Mouse (Mus musculus): ENCODE measurements around the gene Mgat3. TPM values are rescaled to one million over a fixed set of nuclear protein-coding genes. Genes with fewer than 3 reads are reported as not detected.

The Mgat3 gene
- polyA plus RNA-seq, 1 experiment from 2014 or later, result 8.8 TPM

DNA sequence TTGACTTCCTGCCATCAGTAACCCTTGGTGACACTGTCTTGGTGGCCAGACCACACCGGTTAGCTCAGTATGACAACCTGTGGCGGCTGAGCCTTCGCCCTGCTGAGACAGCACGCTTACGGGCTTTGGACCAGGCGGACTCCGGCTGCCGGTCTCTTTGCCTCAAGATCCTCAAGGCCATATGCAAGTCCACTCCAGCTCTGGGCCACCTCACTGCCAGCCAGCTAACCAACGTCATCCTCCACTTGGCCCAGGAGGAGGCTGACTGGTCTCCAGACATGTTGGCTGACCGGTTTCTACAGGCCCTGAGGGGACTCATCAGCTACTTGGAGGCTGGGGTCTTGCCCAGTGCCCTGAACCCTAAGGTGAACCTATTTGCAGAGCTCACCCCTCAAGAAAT is 76.2 kb downstream of the Mgat3 start:
- WGBS, result 95% methylated on average over 10 of the region's 10 CpGs
- DNase-seq (ENCODE audit: low spot score) (no peak), ATAC-seq (replicated peaks; ENCODE audit: low FRiP score) (no peak)
- no peaks in the 10 kb centered on the region for H3K27me3 ChIP-seq (ENCODE audit: control insufficient read depth, insufficient read depth, low read length)
- no peak overlapping the region for H3K4me2 ChIP-seq (ENCODE audit: low read depth, low read length, severe bottlenecking)
- no peak overlapping the region for H3K27ac ChIP-seq (ENCODE audit: low read depth, low read length)
- no peaks in the 10 kb centered on the region for H3K9me3 ChIP-seq (ENCODE audit: control insufficient read depth, low read length)
- peaks cover 9% of the 10 kb centered on the region for H3K36me3 ChIP-seq (ENCODE audit: control insufficient read depth, insufficient read depth, low read length)
- H3K4me1 ChIP-seq (replicated peaks; ENCODE audit: control insufficient read depth, insufficient read depth, low read length), result peaks cover 5% of the 10 kb centered on the region; the same call in 1 of the 2 replicates
- no peak overlapping the region for H3K9ac ChIP-seq (ENCODE audit: low read length)
- no peak overlapping the region for H3K4me3 ChIP-seq (ENCODE audit: low read depth, low read length)

DNA sequence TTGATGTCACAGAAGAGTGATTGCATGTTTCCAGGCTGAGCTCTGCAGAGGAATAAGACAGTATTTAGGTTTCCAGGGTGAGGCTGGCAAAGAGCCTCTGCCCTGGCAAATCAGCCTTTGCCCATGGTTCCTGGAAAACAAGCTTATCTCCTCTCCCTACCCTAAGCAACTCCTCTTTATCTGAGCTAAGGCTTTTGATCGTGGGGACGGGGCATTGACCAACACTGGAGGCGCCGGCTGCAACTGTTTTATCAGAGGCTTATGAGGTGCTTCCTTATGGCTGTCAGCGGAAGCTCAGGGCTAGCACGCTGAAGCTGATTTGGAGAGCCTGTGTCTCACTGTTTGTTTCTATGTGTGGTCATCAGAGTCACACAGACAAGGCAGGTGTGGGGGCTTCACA is 77.1 kb downstream of the Mgat3 start:
- Histone ChIP-seq H3K27me3 (ENCODE audit: control insufficient read depth, insufficient read depth, low read length) (no peaks in the 10 kb centered on the region), H3K36me3 (ENCODE audit: control insufficient read depth, insufficient read depth, low read length) (peaks cover 9% of the 10 kb centered on the region), H3K4me2 (ENCODE audit: low read depth, low read length, severe bottlenecking) (no peak overlapping the region), H3K9ac (ENCODE audit: low read length) (no peak overlapping the region), H3K4me3 (ENCODE audit: low read depth, low read length) (no peak overlapping the region), H3K4me1 (replicated peaks; ENCODE audit: control insufficient read depth, insufficient read depth, low read length) (peaks cover 5% of the 10 kb centered on the region; the same call in 1 of the 2 replicates), H3K9me3 (ENCODE audit: control insufficient read depth, low read length) (no peaks in the 10 kb centered on the region), H3K27ac (ENCODE audit: low read depth, low read length) (no peak overlapping the region)
- DNase-seq (ENCODE audit: low spot score) (no peak), ATAC-seq (replicated peaks; ENCODE audit: low FRiP score) (no peak)
- 94% methylated on average over 6 of the region's 6 CpGs for WGBS

GRCm38 (mm10) chr15:80253530-80253929 is 80.0 kb downstream of the Mgat3 start:
- H3K4me3 ChIP-seq (ENCODE audit: low read depth, low read length), result no peak overlapping the region
- ATAC-seq (replicated peaks; ENCODE audit: low FRiP score) (no peak), DNase-seq (ENCODE audit: low spot score) (no peak)
- H3K9ac ChIP-seq (ENCODE audit: low read length), result no peak overlapping the region
- no peak overlapping the region for H3K4me2 ChIP-seq (ENCODE audit: low read depth, low read length, severe bottlenecking)
- H3K27me3 ChIP-seq (ENCODE audit: control insufficient read depth, insufficient read depth, low read length), result no peaks in the 10 kb centered on the region
- H3K27ac ChIP-seq (ENCODE audit: low read depth, low read length), result no peak overlapping the region
- H3K9me3 ChIP-seq (ENCODE audit: control insufficient read depth, low read length), result no peaks in the 10 kb centered on the region
- peaks cover 17% of the 10 kb centered on the region for H3K36me3 ChIP-seq (ENCODE audit: control insufficient read depth, insufficient read depth, low read length)
- H3K4me1 ChIP-seq (replicated peaks; ENCODE audit: control insufficient read depth, insufficient read depth, low read length), result peaks cover 11% of the 10 kb centered on the region
- WGBS, result 36% methylated on average over 2 of the region's 2 CpGs

DNA sequence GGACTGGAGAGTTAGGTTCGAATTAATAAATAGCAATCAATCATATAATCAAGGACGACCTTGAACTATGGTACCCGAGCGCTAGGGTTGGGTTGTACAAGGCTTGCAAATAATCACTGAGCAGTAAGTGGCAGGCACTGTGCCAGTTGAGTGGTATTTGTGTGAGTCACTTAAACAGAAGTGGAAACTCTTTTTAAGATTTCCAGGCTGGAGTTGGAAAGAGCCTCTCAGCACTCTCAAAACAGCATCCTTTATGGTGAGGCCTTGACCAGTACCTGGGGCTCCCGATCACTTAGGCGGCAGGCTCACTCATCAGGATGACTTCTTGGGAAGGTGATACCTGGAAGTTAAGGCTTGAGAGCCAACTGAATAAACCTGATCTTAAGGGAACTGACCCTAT is 80.7 kb downstream of the Mgat3 start:
- WGBS, result 51% methylated on average over 6 of the region's 6 CpGs
- Histone ChIP-seq H3K27me3 (ENCODE audit: control insufficient read depth, insufficient read depth, low read length) (no peaks in the 10 kb centered on the region), H3K9me3 (ENCODE audit: control insufficient read depth, low read length) (no peaks in the 10 kb centered on the region), H3K27ac (ENCODE audit: low read depth, low read length) (peak overlapping the region; percentile 84), H3K4me3 (ENCODE audit: low read depth, low read length) (peak overlapping the region; percentile 99), H3K4me1 (replicated peaks; ENCODE audit: control insufficient read depth, insufficient read depth, low read length) (peaks cover 11% of the 10 kb centered on the region), H3K9ac (ENCODE audit: low read length) (peak overlapping the region; percentile 69), H3K36me3 (ENCODE audit: control insufficient read depth, insufficient read depth, low read length) (peaks cover 17% of the 10 kb centered on the region), H3K4me2 (ENCODE audit: low read depth, low read length, severe bottlenecking) (peak overlapping the region; percentile 71)
- ATAC-seq (replicated peaks; ENCODE audit: low FRiP score) (no peak), DNase-seq (ENCODE audit: low spot score) (no peak)

GRCm38 (mm10) chr15:80254847-80255645 is 81.5 kb downstream of the Mgat3 start, which contains the start of gene Atf4:
TSS of gene Atf4 (plus strand) at chr15:80255184.
- H3K4me1 ChIP-seq (replicated peaks; ENCODE audit: control insufficient read depth, insufficient read depth, low read length), result peaks cover 14% of the 10 kb centered on the region
- under 1% methylated on average over 58 of the region's 62 CpGs for WGBS
- peaks cover 13% of the 10 kb centered on the region; the same call in 1 of the 2 replicates for H3K36me3 ChIP-seq (ENCODE audit: control insufficient read depth, insufficient read depth, low read length)
- H3K27ac ChIP-seq (ENCODE audit: low read depth, low read length), result peak within 1 kb of the TSS; percentile 93
- ATAC-seq (replicated peaks; ENCODE audit: low FRiP score) (peak; percentile 96), DNase-seq (ENCODE audit: low spot score) (peak; percentile 98)
- H3K9me3 ChIP-seq (ENCODE audit: control insufficient read depth, low read length), result no peaks in the 10 kb centered on the region
- peak within 1 kb of the TSS; percentile 99 for H3K9ac ChIP-seq (ENCODE audit: low read length)
- H3K4me2 ChIP-seq (ENCODE audit: low read depth, low read length, severe bottlenecking), result peak within 1 kb of the TSS; percentile 97
- peak within 1 kb of the TSS; percentile 99 for H3K4me3 ChIP-seq (ENCODE audit: low read depth, low read length)
- no peaks in the 10 kb centered on the region for H3K27me3 ChIP-seq (ENCODE audit: control insufficient read depth, insufficient read depth, low read length)

DNA sequence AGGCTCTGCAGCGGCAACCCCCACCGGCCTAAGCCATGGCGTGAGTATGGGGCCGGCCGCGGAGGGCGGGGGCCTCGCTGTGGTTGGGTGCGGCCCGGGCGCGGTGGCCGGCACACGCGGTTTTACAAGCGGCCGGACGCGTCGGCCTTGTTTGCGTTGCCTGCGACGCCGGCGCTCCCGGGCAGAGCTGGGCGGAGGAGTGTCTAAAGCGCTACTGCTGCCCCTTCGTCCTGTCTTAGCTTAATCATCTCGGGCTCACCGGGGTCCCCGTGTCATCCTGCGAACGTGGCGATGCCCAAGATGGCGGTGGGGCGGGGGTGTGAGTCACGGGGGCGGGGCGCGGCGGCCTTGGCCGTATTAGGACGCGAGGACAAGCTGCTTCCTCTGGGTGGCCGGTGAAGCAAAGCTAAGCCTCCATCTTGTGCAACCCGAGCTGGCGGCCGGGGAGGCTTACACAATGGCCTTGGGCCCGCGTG is 82.2 kb downstream of the Mgat3 start:
- WGBS, result under 1% methylated on average over 41 of the region's 51 CpGs
- peaks cover 14% of the 10 kb centered on the region for H3K4me1 ChIP-seq (replicated peaks; ENCODE audit: control insufficient read depth, insufficient read depth, low read length)

GRCm38 (mm10) chr15:80256242-80256641 is 82.7 kb downstream of the Mgat3 start:
- H3K27ac ChIP-seq (ENCODE audit: low read depth, low read length), result peak overlapping the region; percentile 93
- peaks cover 13% of the 10 kb centered on the region; the same call in 1 of the 2 replicates for H3K36me3 ChIP-seq (ENCODE audit: control insufficient read depth, insufficient read depth, low read length)
- peaks cover 14% of the 10 kb centered on the region for H3K4me1 ChIP-seq (replicated peaks; ENCODE audit: control insufficient read depth, insufficient read depth, low read length)
- 12% methylated on average over 16 of the region's 16 CpGs for WGBS
- ATAC-seq (replicated peaks; ENCODE audit: low FRiP score) (no peak), DNase-seq (ENCODE audit: low spot score) (no peak)
- H3K9ac ChIP-seq (ENCODE audit: low read length), result peak overlapping the region; percentile 99
- H3K27me3 ChIP-seq (ENCODE audit: control insufficient read depth, insufficient read depth, low read length), result no peaks in the 10 kb centered on the region
- H3K9me3 ChIP-seq (ENCODE audit: control insufficient read depth, low read length), result no peaks in the 10 kb centered on the region
- peak overlapping the region; percentile 97 for H3K4me2 ChIP-seq (ENCODE audit: low read depth, low read length, severe bottlenecking)
- peak overlapping the region; percentile 99 for H3K4me3 ChIP-seq (ENCODE audit: low read depth, low read length)

More for the DNA sequence above, 82.2 kb downstream of the Mgat3 start:
- Histone ChIP-seq H3K27me3 (ENCODE audit: control insufficient read depth, insufficient read depth, low read length) (no peaks in the 10 kb centered on the region), H3K36me3 (ENCODE audit: control insufficient read depth, insufficient read depth, low read length) (peaks cover 13% of the 10 kb centered on the region; the same call in 1 of the 2 replicates), H3K4me3 (ENCODE audit: low read depth, low read length) (peak overlapping the region; percentile 99), H3K9me3 (ENCODE audit: control insufficient read depth, low read length) (no peaks in the 10 kb centered on the region), H3K27ac (ENCODE audit: low read depth, low read length) (peak overlapping the region; percentile 93), H3K4me2 (ENCODE audit: low read depth, low read length, severe bottlenecking) (peak overlapping the region; percentile 97), H3K9ac (ENCODE audit: low read length) (peak overlapping the region; percentile 99)
- ATAC-seq (replicated peaks; ENCODE audit: low FRiP score) (peak; percentile 52), DNase-seq (ENCODE audit: low spot score) (peak; percentile 93)

DNA sequence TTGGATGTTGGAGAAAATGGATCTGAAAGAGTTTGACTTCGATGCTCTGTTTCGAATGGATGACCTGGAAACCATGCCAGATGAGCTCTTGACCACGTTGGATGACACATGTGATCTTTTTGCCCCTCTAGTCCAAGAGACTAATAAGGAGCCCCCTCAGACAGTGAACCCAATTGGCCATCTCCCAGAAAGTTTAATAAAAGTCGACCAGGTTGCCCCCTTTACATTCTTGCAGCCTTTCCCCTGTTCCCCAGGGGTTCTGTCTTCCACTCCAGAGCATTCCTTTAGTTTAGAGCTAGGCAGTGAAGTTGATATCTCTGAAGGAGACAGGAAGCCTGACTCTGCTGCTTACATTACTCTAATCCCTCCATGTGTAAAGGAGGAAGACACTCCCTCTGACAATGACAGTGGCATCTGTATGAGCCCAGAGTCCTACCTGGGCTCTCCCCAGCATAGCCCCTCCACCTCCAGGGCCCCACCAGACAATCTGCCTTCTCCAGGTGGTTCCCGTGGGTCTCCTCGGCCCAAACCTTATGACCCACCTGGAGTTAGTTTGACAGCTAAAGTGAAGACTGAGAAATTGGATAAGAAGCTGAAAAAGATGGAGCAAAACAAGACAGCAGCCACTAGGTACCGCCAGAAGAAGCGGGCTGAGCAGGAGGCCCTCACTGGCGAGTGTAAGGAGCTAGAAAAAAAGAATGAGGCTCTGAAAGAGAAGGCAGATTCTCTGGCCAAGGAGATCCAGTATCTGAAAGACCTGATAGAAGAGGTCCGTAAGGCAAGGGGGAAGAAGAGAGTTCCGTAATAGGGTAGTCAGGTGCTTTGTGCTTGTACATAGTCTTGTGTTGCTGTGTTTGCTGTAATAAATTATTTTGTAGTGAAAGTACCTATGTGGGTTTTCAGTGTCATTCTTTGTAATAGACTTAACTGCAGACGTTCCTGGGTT is 83.4 kb downstream of the Mgat3 start:
- WGBS, result 70% methylated on average over 12 of the region's 12 CpGs
- H3K9ac ChIP-seq (ENCODE audit: low read length), result peak overlapping the region; percentile 99
- DNase-seq (ENCODE audit: low spot score), result no peak
- peaks cover 14% of the 10 kb centered on the region for H3K4me1 ChIP-seq (replicated peaks; ENCODE audit: control insufficient read depth, insufficient read depth, low read length)
- H3K4me2 ChIP-seq (ENCODE audit: low read depth, low read length, severe bottlenecking), result peak overlapping the region; percentile 97
- no peaks in the 10 kb centered on the region for H3K9me3 ChIP-seq (ENCODE audit: control insufficient read depth, low read length)
- ATAC-seq (replicated peaks; ENCODE audit: low FRiP score), result no peak
- H3K27me3 ChIP-seq (ENCODE audit: control insufficient read depth, insufficient read depth, low read length), result no peaks in the 10 kb centered on the region
- peaks cover 13% of the 10 kb centered on the region; the same call in 1 of the 2 replicates for H3K36me3 ChIP-seq (ENCODE audit: control insufficient read depth, insufficient read depth, low read length)
- H3K4me3 ChIP-seq (ENCODE audit: low read depth, low read length), result peak overlapping the region; percentile 99
- peak overlapping the region; percentile 93 for H3K27ac ChIP-seq (ENCODE audit: low read depth, low read length)

Data from forebrain, embryonic 11.5 days (tissue).